ENCODE assay signal across 16 mouse cellular contexts in the genomic region with DNA sequence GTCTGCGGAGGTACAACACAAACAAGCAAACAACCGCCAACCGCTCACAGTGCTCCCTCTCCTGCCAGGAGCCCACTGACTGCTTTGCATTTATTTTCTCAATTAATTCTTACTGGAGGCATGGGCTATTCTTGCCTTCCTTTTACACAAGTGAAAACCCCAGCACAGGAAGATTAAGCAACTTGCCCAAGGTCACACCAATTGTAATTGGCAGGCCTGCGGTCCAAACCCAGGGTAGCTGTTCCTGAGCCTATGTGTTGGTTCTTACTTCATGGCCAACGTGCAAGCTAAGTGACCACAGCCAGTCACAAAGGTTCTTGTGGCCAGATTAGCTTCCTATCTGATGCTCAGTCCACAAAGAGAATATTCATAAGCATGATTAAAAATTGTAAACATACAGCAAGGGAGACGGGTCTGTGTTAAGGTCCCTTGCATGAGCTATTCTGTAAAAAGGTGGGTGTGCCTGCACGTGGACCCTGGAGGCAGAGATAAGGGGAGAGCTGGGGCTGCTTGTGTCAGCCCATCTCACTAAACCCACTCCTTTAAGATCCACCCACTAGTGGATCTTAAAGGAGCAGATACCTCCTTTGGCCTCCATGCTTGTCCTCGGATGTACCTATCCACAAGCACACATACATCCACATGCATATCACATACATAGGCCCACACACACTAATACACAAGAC.
DNase-seq lines count a peak whose midpoint lies in the region; ATAC-seq lines count a peak whose summit lies in the region.
"Had no signal": no experiment of that assay in that cellular context is flagged by ENCODE, and none has a peak within 500 bp of the region (broad histone marks: within the 10 kb centered on the region; RNA-seq: fewer than 3 reads in every experiment).

No protein-coding gene starts in this region.

- 63% methylated on average over 8 of the region's 8 CpGs for WGBS in heart, embryonic 13.5 days
- WGBS in macrophage (ENCODE audit: missing documents), result 49% methylated on average over 8 of the region's 8 CpGs

- peak; percentile 59 for DNase-seq in adrenal gland, adult 2 months
- DNase-seq in adrenal gland, adult 18-20 months (ENCODE audit: low spot score in 2 of 2), result no peak
- DNase-seq in heart, adult 18-20 months, result no peak
- DNase-seq in adrenal gland, postnatal 10 days, result peak; percentile 49
- no peak for DNase-seq in Muller cell, postnatal 12 days (ENCODE audit: inconsistent ontology term)
- no peak for DNase-seq in gastrocnemius, postnatal 36 days
- DNase-seq: cerebellum, adult 9-10 months; kidney, adult 18-20 months; kidney, postnatal 4 days; lung, adult 2 months; thymus, postnatal 4 days had no signal

- ATAC-seq in heart, embryonic 13.5 days (ENCODE audit: extremely low read depth, insufficient number of reproducible peaks, low FRiP score, low TSS enrichment), result no peak

- H3K79me2 ChIP-seq in macrophage (ENCODE audit: inconsistent target), result no peaks in the 10 kb centered on the region

- H3K27me3 ChIP-seq in heart, embryonic 13.5 days (replicated peaks), result no peaks in the 10 kb centered on the region
- H3K27me3 ChIP-seq: hindbrain, embryonic 15.5 days; megakaryocyte, embryonic 14.5 days had no signal

- peaks cover 54% of the 10 kb centered on the region for H3K4me1 ChIP-seq in heart, embryonic 13.5 days
- H3K4me1 ChIP-seq: megakaryocyte, embryonic 14.5 days had no signal

- intact Hi-C loops in gastrocnemius, postnatal 36 days (cut with DNase I), result loop anchor here (5.0 to 10.0 kb wide), 2 partner anchors 42 to 200 kb away; no protein-coding TSS in a partner anchor

- H3K4me2 ChIP-seq in heart, embryonic 13.5 days, result no peak overlapping the region
- H3K4me2 ChIP-seq: hindbrain, embryonic 15.5 days had no signal

- H3K9me3 ChIP-seq in heart, embryonic 13.5 days, result no peaks in the 10 kb centered on the region
- H3K9me3 ChIP-seq: hindbrain, embryonic 15.5 days had no signal

- H3K36me3 ChIP-seq in heart, embryonic 13.5 days, result no peaks in the 10 kb centered on the region
- no peaks in the 10 kb centered on the region for H3K36me3 ChIP-seq in macrophage (ENCODE audit: inconsistent target)
- H3K36me3 ChIP-seq: hindbrain, embryonic 15.5 days had no signal

- H3K27ac ChIP-seq in heart, embryonic 13.5 days (replicated peaks), result peak overlapping the region; percentile 90
- peak overlapping the region; percentile 19; the same call in 1 of the 2 replicates for H3K27ac ChIP-seq in macrophage
- H3K27ac ChIP-seq: hindbrain, embryonic 15.5 days had no signal

- no peak overlapping the region for H3K9ac ChIP-seq in heart, embryonic 13.5 days
- H3K9ac ChIP-seq: hindbrain, embryonic 15.5 days had no signal

- H3K4me3 ChIP-seq in heart, embryonic 13.5 days, result no peak overlapping the region
- H3K4me3 ChIP-seq in macrophage (ENCODE audit: inconsistent target), result no peak overlapping the region
- H3K4me3 ChIP-seq: erythroblast, embryonic 14.5 days; hindbrain, embryonic 15.5 days; megakaryocyte, embryonic 14.5 days had no signal

Comparison
In these comparisons a context has a peak if more than half of its experiments do, and no peak if none do; other contexts are left out.
1. DNase-seq: peak in adrenal gland, adult 2 months (single experiment) and adrenal gland, postnatal 10 days (single experiment); none in adrenal gland, adult 18-20 months (0 of 2), heart, adult 18-20 months (0 of 2), Muller cell, postnatal 12 days (single experiment) and gastrocnemius, postnatal 36 days (0 of 2).